Mouse (Mus musculus): ENCODE results near the gene Pnrc1.
A peak's percentile ranks its signal among the peaks of the same experiment; 100 is the strongest.

DNA sequence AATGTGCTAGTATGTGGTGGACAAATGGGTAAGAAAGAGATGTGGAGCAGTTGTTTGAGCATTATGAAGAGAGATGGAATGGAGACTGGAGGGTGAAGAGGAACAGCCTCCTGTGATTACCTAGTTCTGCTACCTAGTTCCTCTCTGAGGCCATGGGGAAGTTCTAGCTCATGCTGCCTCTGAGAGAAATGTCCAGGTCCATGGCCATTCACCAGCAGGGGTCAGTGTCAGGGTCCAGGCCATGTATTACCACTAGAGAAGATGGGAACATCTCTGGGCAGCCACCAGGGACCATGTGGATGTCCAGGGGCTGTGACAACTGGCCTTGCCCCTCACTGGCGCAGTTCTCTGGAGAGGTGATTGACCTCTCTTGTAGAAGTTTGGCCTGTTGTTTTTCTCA lies 13.1 kb upstream of the Pnrc1 start:
- peak in 1 of 2 experiments; percentile 16; a peak in 2 of 4 replicates for TF ChIP-seq CTCF (conservative IDR thresholded peaks at IDR 0.05 in 1 of 2, IDR thresholded peaks at IDR 0.05 in 1 of 2; ENCODE audit: low read depth in 2 of 2, low read length in 2 of 2)
- TF ChIP-seq ZNF384 (IDR thresholded peaks at IDR 0.05; ENCODE audit: low read depth, low read length): no peak
- no peak for TF ChIP-seq NRF1 (IDR thresholded peaks at IDR 0.05; ENCODE audit: low read depth, low read length)
- TF ChIP-seq KAT2A (IDR thresholded peaks at IDR 0.05; ENCODE audit: insufficient replicate concordance, low read length): no peak
- TF ChIP-seq ETS1 (conservative IDR thresholded peaks at IDR 0.05; ENCODE audit: low read depth, low read length): no peak
- TF ChIP-seq POLR2A (IDR thresholded peaks at IDR 0.05; ENCODE audit: low read depth, low read length): no peak
- TF ChIP-seq ZKSCAN1 (IDR thresholded peaks at IDR 0.05; ENCODE audit: borderline replicate concordance, low read depth, low read length): no peak
- no peak for TF ChIP-seq EP300 (IDR thresholded peaks at IDR 0.05; ENCODE audit: low read length)
- TF ChIP-seq UBTF (IDR thresholded peaks at IDR 0.05; ENCODE audit: low read depth, low read length): no peak
- no peak for TF ChIP-seq USF2 (conservative IDR thresholded peaks at IDR 0.05; ENCODE audit: low read depth, low read length)
- no peak for TF ChIP-seq RAD21 (IDR thresholded peaks at IDR 0.05; ENCODE audit: low read depth, low read length)
